Mouse (Mus musculus): ENCODE data around the gene Nav1.
A peak's percentile ranks its signal among the peaks of the same experiment; 100 is the strongest.

Gene Nav1

GRCm38 (mm10) chr1:135583678-135584515, 23.2 kb downstream of the Nav1 start:
- DNase-seq (ENCODE audit: extremely low read depth, low read depth, low spot score), result no peak

GRCm38 (mm10) chr1:135583081-135583677, 23.9 kb downstream of the Nav1 start:
- DNase-seq (ENCODE audit: extremely low read depth, low read depth, low spot score), result no peak

- DNase-seq (ENCODE audit: extremely low read depth, low read depth, low spot score), result no peak
Observed at GRCm38 (mm10) chr1:135581001-135581400, 26.1 kb downstream of the Nav1 start.

GRCm38 (mm10) chr1:135579111-135579510, 28.0 kb downstream of the Nav1 start:
- no peak for DNase-seq (ENCODE audit: extremely low read depth, low read depth, low spot score)

- DNase-seq (ENCODE audit: extremely low read depth, low read depth, low spot score), result no peak
Observed at GRCm38 (mm10) chr1:135577793-135578192, 29.3 kb downstream of the Nav1 start.

GRCm38 (mm10) chr1:135575393-135575792, 31.7 kb downstream of the Nav1 start:
- DNase-seq (ENCODE audit: extremely low read depth, low read depth, low spot score), result no peak

GRCm38 (mm10) chr1:135574451-135575208, 32.5 kb downstream of the Nav1 start:
- no peak for DNase-seq (ENCODE audit: extremely low read depth, low read depth, low spot score)

- no peak for DNase-seq (ENCODE audit: extremely low read depth, low read depth, low spot score)
Observed at GRCm38 (mm10) chr1:135572139-135572892, 34.8 kb downstream of the Nav1 start.

GRCm38 (mm10) chr1:135568087-135568486, 39.0 kb downstream of the Nav1 start:
- DNase-seq (ENCODE audit: extremely low read depth, low read depth, low spot score), result no peak

- DNase-seq (ENCODE audit: extremely low read depth, low read depth, low spot score), result no peak
Observed at GRCm38 (mm10) chr1:135566611-135567010, 40.5 kb downstream of the Nav1 start.

GRCm38 (mm10) chr1:135565775-135566174, 41.3 kb downstream of the Nav1 start:
- DNase-seq (ENCODE audit: extremely low read depth, low read depth, low spot score), result no peak

- no peak for DNase-seq (ENCODE audit: extremely low read depth, low read depth, low spot score)
Observed at GRCm38 (mm10) chr1:135564660-135565519, 42.2 kb downstream of the Nav1 start.

GRCm38 (mm10) chr1:135563781-135564414, 43.2 kb downstream of the Nav1 start:
- peak; percentile 28 for DNase-seq (ENCODE audit: extremely low read depth, low read depth, low spot score)

GRCm38 (mm10) chr1:135562982-135563650, 44.0 kb downstream of the Nav1 start:
- no peak for DNase-seq (ENCODE audit: extremely low read depth, low read depth, low spot score)

- DNase-seq (ENCODE audit: extremely low read depth, low read depth, low spot score), result no peak
Observed at GRCm38 (mm10) chr1:135562115-135562514, 45.0 kb downstream of the Nav1 start.

GRCm38 (mm10) chr1:135561282-135561681, 45.8 kb downstream of the Nav1 start:
- DNase-seq (ENCODE audit: extremely low read depth, low read depth, low spot score), result no peak

- no peak for DNase-seq (ENCODE audit: extremely low read depth, low read depth, low spot score)
Observed at GRCm38 (mm10) chr1:135557976-135558375, 49.1 kb downstream of the Nav1 start.

- DNase-seq (ENCODE audit: extremely low read depth, low read depth, low spot score), result no peak
Observed at GRCm38 (mm10) chr1:135555885-135556284, 51.2 kb downstream of the Nav1 start.

- no peak for DNase-seq (ENCODE audit: extremely low read depth, low read depth, low spot score)
Observed at GRCm38 (mm10) chr1:135554632-135555260, 52.3 kb downstream of the Nav1 start.

All from fat pad, adult 2 months (tissue).